ENCODE assay signal across 12 mouse cellular contexts in genomic region chrX:142755542-142755941, GRCm38 (mm10).
"Had no signal": no experiment of that assay in that cellular context is flagged by ENCODE, and none has a peak within 500 bp of the region (broad histone marks: within the 10 kb centered on the region; RNA-seq: fewer than 3 reads in every experiment).

No protein-coding gene starts in this region.

- H3K27me3 ChIP-seq: liver, embryonic 12.5 days; neural tube, embryonic 12.5 days had no signal

- ATAC-seq: liver, embryonic 12.5 days had no signal

- H3K27ac ChIP-seq: limb, embryonic 15.5 days; liver, embryonic 12.5 days; midbrain, embryonic 10.5 days; neural tube, embryonic 12.5 days had no signal

- H3K9me3 ChIP-seq: limb, embryonic 15.5 days; liver, embryonic 12.5 days; midbrain, embryonic 10.5 days; neural tube, embryonic 12.5 days had no signal

- H3K36me3 ChIP-seq: neural tube, embryonic 12.5 days had no signal

- H3K4me1 ChIP-seq: limb, embryonic 15.5 days; liver, embryonic 12.5 days; neural tube, embryonic 12.5 days had no signal

- H3K4me3 ChIP-seq: limb, embryonic 15.5 days; liver, embryonic 12.5 days; midbrain, embryonic 10.5 days; myocyte; neural tube, embryonic 12.5 days had no signal

- DNase-seq: kidney, postnatal 10 days; lung, embryonic 14.5 days; lung, postnatal 10 days; lung, postnatal 4 days; midbrain, embryonic 14.5 days; right cerebral cortex, postnatal 14 days; thymus, postnatal 4 days had no signal

- H3K9ac ChIP-seq: limb, embryonic 15.5 days; liver, embryonic 12.5 days; lung, embryonic 14.5 days; neural tube, embryonic 12.5 days had no signal

- H3K4me2 ChIP-seq: limb, embryonic 15.5 days; liver, embryonic 12.5 days; lung, embryonic 14.5 days; neural tube, embryonic 12.5 days had no signal
